In the genomic region with DNA sequence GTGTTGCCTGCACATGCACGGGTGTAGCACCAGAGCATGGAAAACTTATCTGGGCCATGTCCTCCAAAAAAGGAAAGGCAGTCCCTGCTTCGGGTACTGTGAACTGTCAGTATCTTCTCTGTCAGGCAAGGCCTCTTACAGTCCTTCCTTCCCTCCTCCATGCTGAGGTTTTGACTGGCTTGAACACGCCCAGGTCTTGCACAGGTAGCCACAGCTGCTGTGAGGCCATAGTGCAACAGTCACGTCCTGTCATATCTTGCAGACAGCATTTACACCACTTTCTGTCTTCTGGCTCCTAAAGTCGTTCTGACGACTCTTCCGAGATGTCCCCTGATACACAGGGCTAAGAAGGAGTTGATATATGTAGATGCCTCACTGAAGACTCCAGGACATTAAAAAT, we compare ENCODE assay signal across 22 mouse cellular contexts. TPM values are rescaled to one million over a fixed set of nuclear protein-coding genes. Genes with fewer than 3 reads are reported as not detected.
DNase-seq lines count a peak whose midpoint lies in the region; ATAC-seq lines count a peak whose summit lies in the region.
"Had no signal": no experiment of that assay in that cellular context is flagged by ENCODE, and none has a peak within 500 bp of the region (broad histone marks: within the 10 kb centered on the region; RNA-seq: fewer than 3 reads in every experiment).

No protein-coding gene starts in this region.

- no peak overlapping the region for H3K9ac ChIP-seq in intestine, embryonic 16.5 days (ENCODE audit: low read depth, low read length)
- H3K9ac ChIP-seq: embryonic facial prominence, embryonic 13.5 days; embryonic facial prominence, embryonic 15.5 days; forebrain, embryonic 12.5 days; forebrain, embryonic 15.5 days; forebrain, postnatal 0 days had no signal

- ATAC-seq in intestine, embryonic 16.5 days = peak; percentile 67
- ATAC-seq in megakaryocyte, adult 5-6 weeks (ENCODE audit: poor library complexity, severe bottlenecking) = peak; percentile 83
- ATAC-seq: forebrain, embryonic 15.5 days; forebrain, postnatal 0 days had no signal

- H3K4me2 ChIP-seq in intestine, embryonic 16.5 days (ENCODE audit: low read depth, low read length) = no peak overlapping the region
- H3K4me2 ChIP-seq: embryonic facial prominence, embryonic 13.5 days; embryonic facial prominence, embryonic 15.5 days; forebrain, embryonic 12.5 days; forebrain, embryonic 15.5 days had no signal

- no peak for DNase-seq in ovary, postnatal 10 days (ENCODE audit: low spot score)
- no peak for DNase-seq in lung, postnatal 25 days (ENCODE audit: low spot score)
- DNase-seq in left cerebral cortex, adult 8-10 months (ENCODE audit: low spot score in 2 of 2) = no peak
- DNase-seq: adrenal gland, adult 2 months; adrenal gland, postnatal 10 days; adrenal gland, postnatal 25 days; cerebellum, adult 11 months; cerebellum, adult 18-20 months; cerebellum, adult 8-10 months; cerebellum, adult 9-11 months; cerebellum, postnatal 14 days; cerebellum, postnatal 36 days; embryo, embryonic 11 days; forebrain, postnatal 0 days had no signal

- 70% methylated on average over 7 of the region's 7 CpGs for WGBS in intestine, embryonic 16.5 days

- no peaks in the 10 kb centered on the region for H3K36me3 ChIP-seq in intestine, embryonic 16.5 days (ENCODE audit: control insufficient read depth, insufficient read depth, low read length)
- H3K36me3 ChIP-seq: embryonic facial prominence, embryonic 13.5 days; embryonic facial prominence, embryonic 15.5 days; forebrain, embryonic 10.5 days; forebrain, embryonic 12.5 days; forebrain, embryonic 15.5 days had no signal

- H3K9me3 ChIP-seq in intestine, embryonic 16.5 days (ENCODE audit: control insufficient read depth, low read length) = no peaks in the 10 kb centered on the region
- H3K9me3 ChIP-seq: embryonic facial prominence, embryonic 13.5 days; embryonic facial prominence, embryonic 15.5 days; forebrain, embryonic 10.5 days; forebrain, embryonic 12.5 days; forebrain, embryonic 15.5 days had no signal

- H3K27me3 ChIP-seq in intestine, embryonic 16.5 days (replicated peaks; ENCODE audit: control insufficient read depth, insufficient read depth, low read length) = no peaks in the 10 kb centered on the region
- H3K27me3 ChIP-seq: embryonic facial prominence, embryonic 13.5 days; embryonic facial prominence, embryonic 15.5 days; forebrain, embryonic 12.5 days; forebrain, embryonic 15.5 days had no signal

- H3K4me1 ChIP-seq in intestine, embryonic 16.5 days (ENCODE audit: control insufficient read depth, insufficient read depth, low read length) = peaks cover 3% of the 10 kb centered on the region; the same call in 1 of the 2 replicates
- H3K4me1 ChIP-seq: embryonic facial prominence, embryonic 13.5 days; embryonic facial prominence, embryonic 15.5 days; forebrain, embryonic 10.5 days; forebrain, embryonic 12.5 days; forebrain, embryonic 15.5 days had no signal

- no peak overlapping the region for H3K4me3 ChIP-seq in intestine, embryonic 16.5 days (ENCODE audit: low read length)
- H3K4me3 ChIP-seq: embryonic facial prominence, embryonic 13.5 days; embryonic facial prominence, embryonic 15.5 days; erythroblast, embryonic 14.5 days; forebrain, embryonic 10.5 days; forebrain, embryonic 12.5 days; forebrain, embryonic 15.5 days had no signal

- no peak overlapping the region; the same call in 1 of the 2 replicates for H3K27ac ChIP-seq in intestine, embryonic 16.5 days (ENCODE audit: low read length)
- H3K27ac ChIP-seq: embryonic facial prominence, embryonic 13.5 days; embryonic facial prominence, embryonic 15.5 days; forebrain, embryonic 10.5 days; forebrain, embryonic 12.5 days; forebrain, embryonic 15.5 days had no signal

RNA-seq across cellular contexts. Expression of a gene that starts 28.8 kb away (rescaled TPM):
- polyA plus RNA-seq in intestine, embryonic 16.5 days (2015; fragmentation: Nextera tagmentation; extraction: Ambion mirVana) = 11.5 and 12.5 TPM in 2 replicates
- 2.6 and 2.7 TPM in 2 replicates for total RNA-seq in megakaryocyte, adult 5-6 weeks (2015)
- 6.3 and 6.4 TPM in 2 replicates for total RNA-seq in megakaryocyte, adult 5-6 weeks (2017)
- 100 to 1,000 TPM; 186 to 199 (median 198) TPM for total RNA-seq in left cerebral cortex, adult 8-10 months (2022)
- polyA plus RNA-seq: erythroblast, embryonic 14.5 days had no signal

Comparison
In these comparisons a context has a peak if more than half of its experiments do, and no peak if none do; other contexts are left out.
1. RNA of a gene that starts 28.8 kb away (total RNA-seq): 186 to 199 TPM in left cerebral cortex, adult 8-10 months; 2.6 to 6.4 TPM in megakaryocyte, adult 5-6 weeks; every median in the first group is over 10 times any median in the second.